Mouse (Mus musculus) midbrain, embryonic 10.5 days (tissue): Measurements from ENCODE around the gene Mia2. TPM values are rescaled to one million over a fixed set of nuclear protein-coding genes. Genes with fewer than 3 reads are reported as not detected.

Source experiments
- DNase-seq: peaks from one replicate; pipeline ENCODE4 v3.0.0-alpha.2; 2017; ENCODE audit warnings: low spot score
- H3K27ac ChIP-seq: fragments of 300-500 bp; sonication (generic); replicated peaks from 2 replicates; pipeline ENCODE4 v1.5.1; 2016; ENCODE audit warnings: mild to moderate bottlenecking
- H3K27me3 ChIP-seq: fragments of 300-500 bp; sonication (generic); 2 replicates; pipeline ENCODE4 v1.6.1; 2016; ENCODE audit warnings: low read depth, mild to moderate bottlenecking; ENCODE audit not compliant: poor library complexity, severe bottlenecking
- H3K36me3 ChIP-seq: fragments of 300-500 bp; sonication (generic); 2 replicates; pipeline ENCODE4 v1.6.1; 2016; ENCODE audit warnings: mild to moderate bottlenecking, moderate library complexity
- H3K4me1 ChIP-seq: fragments of 300-500 bp; sonication (generic); 2 replicates; pipeline ENCODE4 v1.6.1; 2016
- H3K4me3 ChIP-seq: fragments of 300-500 bp; sonication (generic); 2 replicates; pipeline ENCODE4 v1.5.1; 2016; ENCODE audit warnings: mild to moderate bottlenecking, moderate library complexity
- H3K9me3 ChIP-seq: fragments of 300-500 bp; sonication (generic); replicated peaks from 2 replicates; pipeline ENCODE4 v1.6.1; 2016; ENCODE audit warnings: mild to moderate bottlenecking
- WGBS: fragments of 180-500 bp; shearing (Covaris S2); methylation state at CpG from one replicate; pipeline ENCODE4 v1.1.7; 2016; 5-methylcytosine and 5-hydroxymethylcytosine counted together
- polyA plus RNA-seq: library from polyadenylated mRNA; unstranded; fragments of >200 nt; fragmentation: Nextera tagmentation; extraction: Ambion mirVana; gene quantifications from 2 replicates; pipeline ENCODE4 v1.2.1, GENCODE M21; 2016

The Mia2 gene
- polyA plus RNA-seq, 1 experiment from 2014 or later = 40.4 TPM

GRCm38 (mm10) chr12:59137031-59137430, 41.4 kb downstream of the Mia2 start:
- H3K27ac ChIP-seq = no peak overlapping the region
- 79% methylated on average over 6 of the region's 6 CpGs for WGBS
- DNase-seq = no peak
- no peaks in the 10 kb centered on the region for H3K27me3 ChIP-seq
- H3K4me1 ChIP-seq = peaks cover 12% of the 10 kb centered on the region
- no peak overlapping the region for H3K4me3 ChIP-seq
- peaks cover 57% of the 10 kb centered on the region for H3K36me3 ChIP-seq
- no peaks in the 10 kb centered on the region for H3K9me3 ChIP-seq

GRCm38 (mm10) chr12:59139372-59139771, 43.8 kb downstream of the Mia2 start:
- Histone ChIP-seq H3K36me3 (peaks cover 79% of the 10 kb centered on the region), H3K27ac (no peak overlapping the region), H3K4me1 (no peaks in the 10 kb centered on the region), H3K9me3 (no peaks in the 10 kb centered on the region), H3K27me3 (no peaks in the 10 kb centered on the region), H3K4me3 (no peak overlapping the region)
- DNase-seq = no peak
- WGBS = 95% methylated on average over 2 of the region's 2 CpGs

- no peak for DNase-seq
- Histone ChIP-seq H3K4me1 (no peaks in the 10 kb centered on the region), H3K27me3 (no peaks in the 10 kb centered on the region), H3K9me3 (no peaks in the 10 kb centered on the region), H3K36me3 (peaks cover 95% of the 10 kb centered on the region), H3K27ac (no peak overlapping the region), H3K4me3 (no peak overlapping the region)
Measured at GRCm38 (mm10) chr12:59145130-59145529, 49.5 kb downstream of the Mia2 start.

GRCm38 (mm10) chr12:59149691-59150090, 54.1 kb downstream of the Mia2 start:
- Histone ChIP-seq H3K4me3 (no peak overlapping the region), H3K4me1 (no peaks in the 10 kb centered on the region), H3K9me3 (no peaks in the 10 kb centered on the region), H3K27ac (no peak overlapping the region), H3K36me3 (peaks cover 96% of the 10 kb centered on the region), H3K27me3 (no peaks in the 10 kb centered on the region)
- WGBS = 93% methylated on average over 4 of the region's 4 CpGs
- no peak for DNase-seq

GRCm38 (mm10) chr12:59161091-59161490, 65.5 kb downstream of the Mia2 start:
- Histone ChIP-seq H3K9me3 (no peaks in the 10 kb centered on the region), H3K4me3 (no peak overlapping the region), H3K27me3 (no peaks in the 10 kb centered on the region), H3K27ac (no peak overlapping the region), H3K36me3 (peaks cover 94% of the 10 kb centered on the region), H3K4me1 (no peaks in the 10 kb centered on the region)
- DNase-seq = no peak
- 48% methylated on average over 2 of the region's 2 CpGs for WGBS

- H3K4me3 ChIP-seq = no peak overlapping the region
- no peak for DNase-seq
- no peaks in the 10 kb centered on the region for H3K27me3 ChIP-seq
- 96% methylated on average over 2 of the region's 2 CpGs for WGBS
- no peaks in the 10 kb centered on the region for H3K9me3 ChIP-seq
- peaks cover 82% of the 10 kb centered on the region for H3K36me3 ChIP-seq
- no peaks in the 10 kb centered on the region for H3K4me1 ChIP-seq
- H3K27ac ChIP-seq = no peak overlapping the region
Measured at GRCm38 (mm10) chr12:59162797-59163196, 67.2 kb downstream of the Mia2 start.

- 95% methylated on average over 6 of the region's 6 CpGs for WGBS
- H3K36me3 ChIP-seq = peaks cover 77% of the 10 kb centered on the region
- no peaks in the 10 kb centered on the region for H3K27me3 ChIP-seq
- DNase-seq = no peak
- no peak overlapping the region for H3K27ac ChIP-seq
- H3K4me3 ChIP-seq = no peak overlapping the region
- no peaks in the 10 kb centered on the region for H3K4me1 ChIP-seq
- H3K9me3 ChIP-seq = no peaks in the 10 kb centered on the region
Measured at GRCm38 (mm10) chr12:59164522-59164921, 68.9 kb downstream of the Mia2 start.

- Histone ChIP-seq H3K9me3 (no peaks in the 10 kb centered on the region), H3K27ac (no peak overlapping the region), H3K36me3 (peaks cover 77% of the 10 kb centered on the region), H3K4me3 (no peak overlapping the region), H3K4me1 (no peaks in the 10 kb centered on the region), H3K27me3 (no peaks in the 10 kb centered on the region)
- 92% methylated on average over 4 of the region's 4 CpGs for WGBS
- no peak for DNase-seq
Measured at GRCm38 (mm10) chr12:59166557-59166956, 71.0 kb downstream of the Mia2 start.

GRCm38 (mm10) chr12:59169935-59170334, 74.3 kb downstream of the Mia2 start:
- Histone ChIP-seq H3K27me3 (no peaks in the 10 kb centered on the region), H3K9me3 (no peaks in the 10 kb centered on the region), H3K4me1 (no peaks in the 10 kb centered on the region), H3K4me3 (no peak overlapping the region), H3K27ac (no peak overlapping the region), H3K36me3 (peaks cover 67% of the 10 kb centered on the region)
- no peak for DNase-seq
- WGBS = 92% methylated on average over 4 of the region's 4 CpGs

GRCm38 (mm10) chr12:59177814-59178213, 82.2 kb downstream of the Mia2 start:
- Histone ChIP-seq H3K4me3 (no peak overlapping the region), H3K27ac (no peak overlapping the region), H3K36me3 (peaks cover 91% of the 10 kb centered on the region), H3K27me3 (no peaks in the 10 kb centered on the region), H3K4me1 (no peaks in the 10 kb centered on the region), H3K9me3 (no peaks in the 10 kb centered on the region)
- DNase-seq = no peak
- WGBS = 96% methylated on average over 3 of the region's 3 CpGs

GRCm38 (mm10) chr12:59188086-59188682, 92.6 kb downstream of the Mia2 start:
- WGBS = 95% methylated on average over 12 of the region's 12 CpGs
- H3K36me3 ChIP-seq = peaks cover 81% of the 10 kb centered on the region
- H3K9me3 ChIP-seq = no peaks in the 10 kb centered on the region
- H3K4me3 ChIP-seq = no peak overlapping the region
- no peaks in the 10 kb centered on the region for H3K4me1 ChIP-seq
- no peak overlapping the region for H3K27ac ChIP-seq
- no peak for DNase-seq
- H3K27me3 ChIP-seq = no peaks in the 10 kb centered on the region

GRCm38 (mm10) chr12:59193637-59194036, 98.0 kb downstream of the Mia2 start:
- Histone ChIP-seq H3K27me3 (no peaks in the 10 kb centered on the region), H3K9me3 (no peaks in the 10 kb centered on the region), H3K4me3 (no peak overlapping the region), H3K36me3 (peaks cover 46% of the 10 kb centered on the region), H3K4me1 (no peaks in the 10 kb centered on the region), H3K27ac (no peak overlapping the region)
- WGBS = 85% methylated on average over 3 of the region's 3 CpGs
- DNase-seq = no peak

GRCm38 (mm10) chr12:59194341-59195003, 98.9 kb downstream of the Mia2 start:
- Histone ChIP-seq H3K27ac (no peak overlapping the region), H3K27me3 (no peaks in the 10 kb centered on the region), H3K9me3 (no peaks in the 10 kb centered on the region), H3K4me1 (no peaks in the 10 kb centered on the region), H3K36me3 (peaks cover 46% of the 10 kb centered on the region), H3K4me3 (no peak overlapping the region)
- 89% methylated on average over 9 of the region's 9 CpGs for WGBS
- DNase-seq = no peak
